Mouse (Mus musculus): Measurements from ENCODE around the gene Prps2.
"Not testable (repeated sequence)": the region's sequence is repeated elsewhere in the genome, so short reads cannot be mapped to it uniquely, and the experiment has no call there.

The Prps2 gene

GRCm38 (mm10) chrX:167323742-167324141, 58.8 kb downstream of the Prps2 start:
- DNase-seq (ENCODE audit: low spot score): no peak

GRCm38 (mm10) chrX:167321233-167321806, 61.2 kb downstream of the Prps2 start:
- no peak for DNase-seq (ENCODE audit: low spot score)

GRCm38 (mm10) chrX:167318819-167319396, 63.6 kb downstream of the Prps2 start:
- peak; percentile 18 for DNase-seq (ENCODE audit: low spot score)

GRCm38 (mm10) chrX:167315766-167316165, 66.8 kb downstream of the Prps2 start:
- peak; percentile 16 for DNase-seq (ENCODE audit: low spot score)

- DNase-seq (ENCODE audit: low spot score): no peak
Measured at GRCm38 (mm10) chrX:167315093-167315726, 67.3 kb downstream of the Prps2 start.

- not testable (repeated sequence) for DNase-seq (ENCODE audit: low spot score)
Measured at GRCm38 (mm10) chrX:167302061-167302460, 80.5 kb downstream of the Prps2 start.
